Mouse (Mus musculus) C2C12 (cell line): ENCODE results near the gene Gss. TPM values are rescaled to one million over a fixed set of nuclear protein-coding genes. Genes with fewer than 3 reads are reported as not detected.

Experiments
- H3K27me3 ChIP-seq: one replicate; pipeline ENCODE4 v1.6.1; 2011; ENCODE audit not compliant: control insufficient read depth, insufficient read depth, insufficient read length
- H3K36me3 ChIP-seq: one replicate; pipeline ENCODE4 v1.6.1; 2011; ENCODE audit not compliant: control insufficient read depth, insufficient read depth
- H3K4me3 ChIP-seq: one replicate; pipeline ENCODE4 v1.5.1; 2011; ENCODE audit warnings: mild to moderate bottlenecking, control low read depth; ENCODE audit not compliant: poor library complexity, insufficient read depth, severe bottlenecking
- H3K79me2 ChIP-seq: one replicate; pipeline ENCODE4 v1.6.1; 2011; ENCODE audit not compliant: control insufficient read depth, insufficient read depth
- H3K79me3 ChIP-seq: one replicate; pipeline ENCODE4 v1.6.1; 2011; ENCODE audit warnings: low read depth, control low read depth
- H3ac ChIP-seq: one replicate; pipeline ENCODE3; 2011; ENCODE audit warnings: low read depth; ENCODE audit not compliant: control insufficient read depth, insufficient read length
- CEBPB ChIP-seq: IDR thresholded peaks from one replicate; pipeline ENCODE4 v1.6.1; 2011; ENCODE audit warnings: low read depth, mild to moderate bottlenecking, control low read depth, moderate library complexity
- CTCF ChIP-seq: IDR thresholded peaks from one replicate; pipeline ENCODE4 v1.5.1; 2011; ENCODE audit not compliant: control insufficient read depth, insufficient read depth, insufficient read length
- FOSL1 ChIP-seq: IDR thresholded peaks from one replicate; pipeline ENCODE4 v1.8.0; 2011; ENCODE audit warnings: mild to moderate bottlenecking, low read length; ENCODE audit not compliant: poor library complexity, insufficient read depth, severe bottlenecking
- MAX ChIP-seq: IDR thresholded peaks from one replicate; pipeline ENCODE4 v1.6.1; 2011; ENCODE audit warnings: mild to moderate bottlenecking, control low read depth
- MYOD1 ChIP-seq: IDR thresholded peaks from one replicate; pipeline ENCODE4 v1.6.1; 2011; ENCODE audit warnings: low read depth; ENCODE audit not compliant: control insufficient read depth, insufficient read length
- MYOG ChIP-seq: IDR thresholded peaks from one replicate; pipeline ENCODE4 v1.6.1; 2011; ENCODE audit not compliant: control insufficient read depth, insufficient read length; ENCODE audit errors: extremely low read depth
- USF1 ChIP-seq: IDR thresholded peaks from one replicate; pipeline ENCODE4 v1.6.1; 2011; ENCODE audit warnings: low read depth, mild to moderate bottlenecking, control low read depth, moderate library complexity
- polyA plus RNA-seq: library from polyadenylated mRNA; unstranded; fragments of >200 nt; fragmentation: generic; extraction: Trizol; gene quantifications from one replicate; pipeline ENCODE4 v1.2.1, GENCODE M21; 2012; ENCODE audit warnings: missing spikeins

The Gss gene
- polyA plus RNA-seq, 1 experiment: 39.4 TPM

DNA sequence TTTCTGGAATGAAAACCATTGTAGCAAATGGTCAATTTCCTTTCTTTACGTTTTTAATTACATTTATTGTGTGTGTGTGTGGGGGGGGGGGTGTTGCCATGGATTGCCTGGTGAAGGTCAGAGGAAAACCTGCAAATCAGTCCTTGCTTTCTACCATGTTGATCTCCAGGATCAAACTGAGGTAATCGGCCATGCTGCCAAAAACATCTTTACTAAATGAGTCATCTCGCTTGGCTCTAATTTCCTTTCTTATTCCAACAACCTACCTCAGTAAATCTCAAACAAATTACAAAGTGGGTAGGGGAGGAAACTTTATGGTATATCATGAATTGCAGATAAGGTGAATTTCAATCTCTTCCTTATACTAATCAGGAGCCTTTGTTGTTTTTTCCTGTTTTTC is 4.5 kb downstream of the Gss start:
- H3K4me3 ChIP-seq: no peak overlapping the region
- H3K36me3 ChIP-seq: peaks cover 5% of the 10 kb centered on the region
- H3K27me3 ChIP-seq: no peaks in the 10 kb centered on the region
- no peak overlapping the region for H3ac ChIP-seq
- peaks cover 16% of the 10 kb centered on the region for H3K79me2 ChIP-seq
- no peak for TF ChIP-seq FOSL1
- TF ChIP-seq CEBPB: no peak
- no peak for TF ChIP-seq MYOD1
- TF ChIP-seq USF1: no peak
- TF ChIP-seq MAX: no peak
- TF ChIP-seq CTCF: no peak
- TF ChIP-seq MYOG: no peak
- no peaks in the 10 kb centered on the region for H3K79me3 ChIP-seq

DNA sequence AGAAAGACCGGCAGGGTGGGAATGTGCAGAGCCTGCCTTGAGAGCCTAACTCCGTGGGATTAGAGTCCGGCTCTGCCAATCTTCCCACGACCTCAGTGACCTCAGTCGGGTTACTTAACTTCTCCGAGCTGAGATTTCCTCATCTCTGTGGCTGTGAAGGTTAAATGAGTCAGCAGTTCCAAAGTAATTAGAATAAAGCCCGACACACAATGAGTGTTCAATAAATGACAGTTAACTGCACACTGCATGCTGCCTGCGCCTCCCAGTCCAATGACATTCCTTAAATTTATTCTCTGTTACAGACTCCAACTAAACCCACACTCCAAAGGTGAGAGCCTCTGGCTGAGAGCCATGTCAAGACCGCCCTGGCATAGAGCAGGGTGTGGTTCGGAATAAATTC is 7.1 kb downstream of the Gss start:
- Histone ChIP-seq H3K36me3 (peaks cover 5% of the 10 kb centered on the region), H3K4me3 (no peak overlapping the region), H3ac (no peak overlapping the region), H3K79me2 (peaks cover under 1% of the 10 kb centered on the region), H3K79me3 (no peaks in the 10 kb centered on the region), H3K27me3 (no peaks in the 10 kb centered on the region)
- TF ChIP-seq CEBPB (no peak), MYOD1 (no peak), FOSL1 (no peak), MAX (no peak), USF1 (no peak), CTCF (no peak), MYOG (no peak)

DNA sequence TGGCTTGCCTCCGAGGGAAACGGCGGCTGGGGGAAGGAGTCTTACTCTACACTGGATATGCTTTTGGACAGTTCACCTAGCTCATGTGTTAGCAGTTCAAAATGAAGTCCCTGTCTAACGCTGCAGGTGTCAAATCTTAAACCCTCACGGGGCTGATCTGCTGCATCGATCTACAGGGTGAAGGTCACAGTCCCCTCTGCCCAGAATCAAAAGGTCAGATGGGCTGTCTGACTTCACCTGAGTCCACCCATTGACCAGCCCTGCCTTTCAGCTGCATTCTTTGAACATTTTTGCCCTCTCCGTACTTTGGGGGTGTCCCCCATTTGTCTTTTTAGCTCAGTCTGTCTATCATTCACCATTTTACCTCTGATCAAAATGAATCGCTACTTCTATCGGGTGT is 7.5 kb downstream of the Gss start:
- TF ChIP-seq FOSL1 (no peak), MAX (no peak), CEBPB (no peak), MYOG (no peak), USF1 (no peak), MYOD1 (no peak), CTCF (no peak)
- Histone ChIP-seq H3K36me3 (peaks cover 5% of the 10 kb centered on the region), H3K79me2 (no peaks in the 10 kb centered on the region), H3ac (no peak overlapping the region), H3K4me3 (no peak overlapping the region), H3K27me3 (no peaks in the 10 kb centered on the region), H3K79me3 (no peaks in the 10 kb centered on the region)

GRCm38 (mm10) chr2:155583927-155584530 is 8.6 kb downstream of the Gss start:
- Histone ChIP-seq H3K27me3 (no peaks in the 10 kb centered on the region), H3ac (no peak overlapping the region), H3K79me3 (no peaks in the 10 kb centered on the region), H3K79me2 (no peaks in the 10 kb centered on the region), H3K36me3 (peaks cover 5% of the 10 kb centered on the region), H3K4me3 (no peak overlapping the region)
- TF ChIP-seq USF1: no peak
- peak; percentile 73 for TF ChIP-seq CTCF

- no peak overlapping the region for H3K4me3 ChIP-seq
- H3K79me2 ChIP-seq: no peaks in the 10 kb centered on the region
- peaks cover 5% of the 10 kb centered on the region for H3K36me3 ChIP-seq
- H3K79me3 ChIP-seq: no peaks in the 10 kb centered on the region
- TF ChIP-seq MYOD1: no peak
- no peak for TF ChIP-seq FOSL1
- TF ChIP-seq CEBPB: no peak
- TF ChIP-seq MAX: no peak
- no peak overlapping the region for H3ac ChIP-seq
- no peaks in the 10 kb centered on the region for H3K27me3 ChIP-seq
Measured at GRCm38 (mm10) chr2:155582996-155583395, 9.6 kb downstream of the Gss start.

- Histone ChIP-seq H3K27me3 (no peaks in the 10 kb centered on the region), H3ac (no peak overlapping the region)
Measured at GRCm38 (mm10) chr2:155582384-155582995, 10.1 kb downstream of the Gss start.

More at GRCm38 (mm10) chr2:155582384-155582995, 10.1 kb downstream of the Gss start:
- TF ChIP-seq MAX (no peak), CTCF (no peak), USF1 (no peak), CEBPB (no peak), FOSL1 (no peak), MYOG (no peak), MYOD1 (no peak)
- peaks cover 5% of the 10 kb centered on the region for H3K36me3 ChIP-seq
- H3K79me2 ChIP-seq: no peaks in the 10 kb centered on the region
- H3K4me3 ChIP-seq: no peak overlapping the region
- H3K79me3 ChIP-seq: no peaks in the 10 kb centered on the region
